Mouse (Mus musculus) layer of hippocampus, postnatal 10 days (tissue): Measurements from ENCODE around the gene Thada. TPM values are rescaled to one million over a fixed set of nuclear protein-coding genes. Genes with fewer than 3 reads are reported as not detected.
"Not testable (repeated sequence)": the region's sequence is repeated elsewhere in the genome, so short reads cannot be mapped to it uniquely, and the experiment has no call there.

ENCODE experiments used
- DNase-seq, 2 experiments: peaks; one replicate each; pipeline ENCODE4 v3.0.0; 2021; ENCODE audit warnings: low spot score in 2 of 2
- total RNA-seq, 2 experiments: library from RNA; stranded (reverse); gene quantifications; 2 replicates each; pipeline ENCODE4 v1.2.3; 2021

Thada gene
- total RNA-seq, 2 experiments from 2014 or later = 11.7 to 14.5 TPM

GRCm38 (mm10) chr17:84228223-84228622 lies 237.8 kb downstream of the Thada start:
- no peak for DNase-seq

- DNase-seq = no peak
Measured at GRCm38 (mm10) chr17:84226681-84227080, 239.3 kb downstream of the Thada start.

- no peak for DNase-seq
Measured at GRCm38 (mm10) chr17:84226231-84226630, 239.8 kb downstream of the Thada start.

GRCm38 (mm10) chr17:84224217-84224887 lies 241.7 kb downstream of the Thada start:
- DNase-seq = no peak

GRCm38 (mm10) chr17:84218841-84219240 lies 247.2 kb downstream of the Thada start:
- not testable (repeated sequence) for DNase-seq

GRCm38 (mm10) chr17:84217696-84218095 lies 248.3 kb downstream of the Thada start:
- no peak for DNase-seq

GRCm38 (mm10) chr17:84215264-84215960 lies 250.6 kb downstream of the Thada start:
- DNase-seq = no peak

- no peak for DNase-seq
Measured at GRCm38 (mm10) chr17:84213464-84213863, 252.5 kb downstream of the Thada start.

GRCm38 (mm10) chr17:84207611-84208010 lies 258.4 kb downstream of the Thada start:
- no peak for DNase-seq

- no peak for DNase-seq
Measured at GRCm38 (mm10) chr17:84206239-84206638, 259.8 kb downstream of the Thada start.

GRCm38 (mm10) chr17:84204962-84205361 lies 261.0 kb downstream of the Thada start:
- no peak for DNase-seq

- no peak for DNase-seq
Measured at GRCm38 (mm10) chr17:84203340-84203739, 262.7 kb downstream of the Thada start.

- no peak for DNase-seq
Measured at GRCm38 (mm10) chr17:84201183-84201582, 264.8 kb downstream of the Thada start.

- no peak for DNase-seq
Measured at GRCm38 (mm10) chr17:84197912-84198344, 268.1 kb downstream of the Thada start.

- no peak for DNase-seq
Measured at GRCm38 (mm10) chr17:84196329-84196728, 269.7 kb downstream of the Thada start.

- DNase-seq = no peak
Measured at GRCm38 (mm10) chr17:84195835-84196234, 270.2 kb downstream of the Thada start.

- DNase-seq = no peak
Measured at GRCm38 (mm10) chr17:84195003-84195395, 271.0 kb downstream of the Thada start.

GRCm38 (mm10) chr17:84194282-84195002 lies 271.6 kb downstream of the Thada start:
- DNase-seq = no peak

- no peak for DNase-seq
Measured at GRCm38 (mm10) chr17:84193411-84193810, 272.6 kb downstream of the Thada start.

GRCm38 (mm10) chr17:84191946-84192345 lies 274.1 kb downstream of the Thada start:
- no peak for DNase-seq

GRCm38 (mm10) chr17:84190885-84191284 lies 275.1 kb downstream of the Thada start:
- peak; percentile 86 to 87 for DNase-seq
